Mouse (Mus musculus) mouse trophoblast stem cell (cell line): ENCODE measurements at regions not wholly inside any gene's neighbourhood (a gene's known extent, or its start where the extent isn't known, plus 50 kb on each side); places are given as distances from the start of the nearest gene placed in this dataset.

Experiments used
- in situ Hi-C, 2 experiments: fragments of 300-500 bp; cut with MseI, MboI; formaldehyde crosslinking; loops; 2 replicates in 1 of 2; 3 replicates in 1 of 2; pipeline ENCODE4 v1.15.1; 2025

- in situ Hi-C loops = loop anchor here in 1 of 2 experiments (25.0 kb wide), 1 partner anchor 102 kb away; no protein-coding TSS in a partner anchor
Measured at GRCm38 (mm10) chr17:39889328-39889727, 61.0 kb upstream of the Esp38 start.
